Mouse (Mus musculus): ENCODE results near the gene Myof. TPM values are rescaled to one million over a fixed set of nuclear protein-coding genes. Genes with fewer than 3 reads are reported as not detected.

Myof gene
- polyA plus RNA-seq, 1 experiment, result 76.9 TPM

DNA sequence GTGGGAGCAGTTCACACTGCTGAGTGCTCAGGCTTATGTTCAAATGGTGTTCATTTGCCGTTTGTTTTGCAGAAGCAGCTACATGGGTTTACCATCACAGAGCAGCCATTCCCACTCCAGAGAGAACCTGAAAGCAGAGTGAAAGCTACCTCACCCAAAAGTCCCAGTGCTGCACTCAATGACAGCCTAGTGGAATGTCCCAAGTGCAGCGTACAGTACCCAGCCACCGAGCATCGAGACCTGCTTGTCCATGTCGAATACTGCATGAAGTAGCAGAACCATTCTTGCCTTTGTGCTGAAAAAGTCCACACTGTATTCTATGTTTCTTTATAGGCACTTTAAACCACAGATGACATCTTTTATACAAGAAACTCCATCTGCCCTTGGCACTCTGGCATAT is 29.8 kb upstream of the Myof start:
- no peak overlapping the region for H3K4me2 ChIP-seq (ENCODE audit: low read depth)
- H3ac ChIP-seq (ENCODE audit: control insufficient read depth, insufficient read length), result no peak overlapping the region
- H3K79me2 ChIP-seq (ENCODE audit: control insufficient read depth, insufficient read depth), result no peaks in the 10 kb centered on the region
- peaks cover 23% of the 10 kb centered on the region for H3K36me3 ChIP-seq (ENCODE audit: control insufficient read depth, insufficient read depth)
- H3K27me3 ChIP-seq (ENCODE audit: control insufficient read depth, insufficient read depth, insufficient read length), result no peaks in the 10 kb centered on the region
- no peak overlapping the region for H3K4me3 ChIP-seq
- TF ChIP-seq USF1 (IDR thresholded peaks at IDR 0.05; ENCODE audit: low read depth) (no peak), E2F4 (IDR thresholded peaks at IDR 0.05; ENCODE audit: insufficient read depth) (no peak), MAX (IDR thresholded peaks at IDR 0.05; ENCODE audit: low read depth) (no peak), POLR2AphosphoS2 (IDR thresholded peaks at IDR 0.05; ENCODE audit: insufficient read length, low read depth) (no peak), TCF3 (IDR thresholded peaks at IDR 0.05; ENCODE audit: insufficient read length, low read depth) (no peak), POLR2A (IDR thresholded peaks at IDR 0.05; ENCODE audit: insufficient read length, low read depth) (no peak), TCF12 (IDR thresholded peaks at IDR 0.05; ENCODE audit: insufficient read depth, poor library complexity, severe bottlenecking) (no peak)

DNA sequence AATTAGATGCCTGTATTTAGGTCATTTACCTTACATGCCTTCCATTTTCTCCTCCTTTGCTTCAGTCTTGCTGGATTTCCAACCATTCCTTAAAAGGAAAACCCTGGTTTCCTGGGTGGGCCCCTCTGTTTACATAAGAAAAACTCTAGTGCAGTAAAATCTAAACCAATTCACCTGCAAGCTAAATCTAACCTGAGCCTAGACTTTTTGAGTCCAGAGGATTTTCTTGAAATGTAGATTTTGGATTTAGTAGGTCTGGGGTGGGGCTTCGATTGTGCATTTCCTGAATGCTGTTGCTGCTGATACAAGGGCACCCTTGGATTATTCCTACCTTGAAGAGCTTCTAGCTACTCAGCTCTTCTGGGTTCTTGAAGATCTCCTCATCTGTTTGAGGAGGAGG is 20.7 kb upstream of the Myof start:
- no peak overlapping the region for H3K4me2 ChIP-seq (ENCODE audit: low read depth)
- no peaks in the 10 kb centered on the region for H3K27me3 ChIP-seq (ENCODE audit: control insufficient read depth, insufficient read depth, insufficient read length)
- H3K79me2 ChIP-seq (ENCODE audit: control insufficient read depth, insufficient read depth), result no peaks in the 10 kb centered on the region
- no peak overlapping the region for H3ac ChIP-seq (ENCODE audit: control insufficient read depth, insufficient read length)
- no peak overlapping the region for H3K4me3 ChIP-seq
- TF ChIP-seq MYOG (IDR thresholded peaks at IDR 0.05; ENCODE audit: control insufficient read depth in 1 of 3, insufficient read depth in 1 of 3, insufficient read length in 2 of 3, low read depth in 2 of 3), result no peak
- no peak for TF ChIP-seq POLR2A (IDR thresholded peaks at IDR 0.05; ENCODE audit: insufficient read length, low read depth)
- no peak for TF ChIP-seq TCF12 (IDR thresholded peaks at IDR 0.05; ENCODE audit: insufficient read depth, poor library complexity, severe bottlenecking)
- TF ChIP-seq SRF (IDR thresholded peaks at IDR 0.05; ENCODE audit: control insufficient read depth, insufficient read length, low read depth), result no peak
- peaks cover 27% of the 10 kb centered on the region for H3K36me3 ChIP-seq (ENCODE audit: control insufficient read depth, insufficient read depth)

DNA sequence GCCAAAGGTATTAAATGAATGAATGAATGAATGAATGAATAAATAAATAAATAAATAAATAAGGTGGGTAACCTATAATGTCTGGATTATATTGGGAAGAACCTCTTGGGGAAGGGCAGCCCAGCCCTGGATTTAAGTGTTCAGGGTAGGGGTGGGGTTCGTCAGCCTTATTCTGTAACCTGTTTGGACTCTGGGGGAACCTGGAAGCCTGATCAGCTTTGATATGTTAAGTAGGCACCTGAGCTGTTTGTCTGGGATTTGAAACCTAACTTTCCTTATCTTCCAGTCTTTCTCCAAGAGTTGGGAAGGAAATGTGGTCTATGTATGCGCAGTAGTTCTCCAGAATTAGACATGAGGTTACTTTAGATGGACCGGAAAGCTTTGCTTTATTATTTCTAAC is 19.8 kb upstream of the Myof start:
- H3K4me2 ChIP-seq (ENCODE audit: low read depth), result no peak overlapping the region
- no peak overlapping the region for H3K4me3 ChIP-seq
- TF ChIP-seq POLR2AphosphoS2 (IDR thresholded peaks at IDR 0.05; ENCODE audit: insufficient read length, low read depth) (no peak), TCF12 (IDR thresholded peaks at IDR 0.05; ENCODE audit: insufficient read depth, poor library complexity, severe bottlenecking) (no peak), MYOG (IDR thresholded peaks at IDR 0.05; ENCODE audit: control insufficient read depth in 1 of 3, insufficient read depth in 1 of 3, insufficient read length in 2 of 3, low read depth in 2 of 3) (no peak), E2F4 (IDR thresholded peaks at IDR 0.05; ENCODE audit: insufficient read depth) (no peak), TCF3 (IDR thresholded peaks at IDR 0.05; ENCODE audit: insufficient read length, low read depth) (no peak), USF1 (IDR thresholded peaks at IDR 0.05; ENCODE audit: low read depth) (no peak), MYOD1 (IDR thresholded peaks at IDR 0.05; ENCODE audit: control insufficient read depth in 1 of 3, insufficient read length in 2 of 3, low read depth in 2 of 3) (no peak), CEBPB (IDR thresholded peaks at IDR 0.05; ENCODE audit: insufficient read depth, poor library complexity, severe bottlenecking) (no peak)
- no peaks in the 10 kb centered on the region for H3K27me3 ChIP-seq (ENCODE audit: control insufficient read depth, insufficient read depth, insufficient read length)
- no peak overlapping the region for H3ac ChIP-seq (ENCODE audit: control insufficient read depth, insufficient read length)
- peaks cover 30% of the 10 kb centered on the region for H3K36me3 ChIP-seq (ENCODE audit: control insufficient read depth, insufficient read depth)
- no peaks in the 10 kb centered on the region for H3K79me2 ChIP-seq (ENCODE audit: control insufficient read depth, insufficient read depth)

DNA sequence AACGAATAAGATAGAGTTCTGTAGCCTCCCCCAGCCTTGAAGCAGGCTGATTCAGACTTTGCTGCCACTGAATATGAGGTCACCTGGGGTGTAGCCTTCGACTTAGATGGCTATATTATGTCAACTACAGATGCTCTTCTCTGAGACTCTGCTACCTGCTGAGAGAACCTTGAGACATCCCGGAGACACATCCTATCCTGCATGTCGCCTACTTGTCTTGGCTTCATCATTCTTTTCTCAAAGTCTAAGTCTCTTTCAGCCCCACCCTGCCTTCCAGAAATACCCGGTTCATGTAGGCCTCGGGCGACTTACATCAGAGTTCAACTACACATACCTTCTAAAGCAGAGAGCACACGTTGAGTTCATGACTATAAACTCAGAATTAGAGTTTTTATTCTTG is 13.6 kb upstream of the Myof start:
- Histone ChIP-seq H3K36me3 (ENCODE audit: control insufficient read depth, insufficient read depth) (peaks cover 18% of the 10 kb centered on the region), H3K4me2 (ENCODE audit: low read depth) (peak overlapping the region; percentile 77), H3K4me3 (no peak overlapping the region), H3K27me3 (ENCODE audit: control insufficient read depth, insufficient read depth, insufficient read length) (no peaks in the 10 kb centered on the region), H3ac (ENCODE audit: control insufficient read depth, insufficient read length) (no peak overlapping the region), H3K79me2 (ENCODE audit: control insufficient read depth, insufficient read depth) (peaks cover 14% of the 10 kb centered on the region)
- TF ChIP-seq USF1 (IDR thresholded peaks at IDR 0.05; ENCODE audit: low read depth), result no peak
- TF ChIP-seq TCF12 (IDR thresholded peaks at IDR 0.05; ENCODE audit: insufficient read depth, poor library complexity, severe bottlenecking), result no peak
- no peak for TF ChIP-seq CEBPB (IDR thresholded peaks at IDR 0.05; ENCODE audit: insufficient read depth, poor library complexity, severe bottlenecking)
- no peak for TF ChIP-seq MAX (IDR thresholded peaks at IDR 0.05; ENCODE audit: low read depth)
- TF ChIP-seq MYOD1 (IDR thresholded peaks at IDR 0.05; ENCODE audit: control insufficient read depth in 1 of 3, insufficient read length in 2 of 3, low read depth in 2 of 3), result no peak
- TF ChIP-seq TCF3 (IDR thresholded peaks at IDR 0.05; ENCODE audit: insufficient read length, low read depth), result no peak
- no peak for TF ChIP-seq POLR2A (IDR thresholded peaks at IDR 0.05; ENCODE audit: insufficient read length, low read depth)
- no peak for TF ChIP-seq SRF (IDR thresholded peaks at IDR 0.05; ENCODE audit: control insufficient read depth, insufficient read length, low read depth)
- TF ChIP-seq POLR2AphosphoS2 (IDR thresholded peaks at IDR 0.05; ENCODE audit: insufficient read length, low read depth), result no peak
- no peak for TF ChIP-seq REST (IDR thresholded peaks at IDR 0.05; ENCODE audit: insufficient read depth, insufficient read length)
- no peak for TF ChIP-seq MYOG (IDR thresholded peaks at IDR 0.05; ENCODE audit: control insufficient read depth in 1 of 3, insufficient read depth in 1 of 3, insufficient read length in 2 of 3, low read depth in 2 of 3)
- no peak for TF ChIP-seq E2F4 (IDR thresholded peaks at IDR 0.05; ENCODE audit: insufficient read depth)

DNA sequence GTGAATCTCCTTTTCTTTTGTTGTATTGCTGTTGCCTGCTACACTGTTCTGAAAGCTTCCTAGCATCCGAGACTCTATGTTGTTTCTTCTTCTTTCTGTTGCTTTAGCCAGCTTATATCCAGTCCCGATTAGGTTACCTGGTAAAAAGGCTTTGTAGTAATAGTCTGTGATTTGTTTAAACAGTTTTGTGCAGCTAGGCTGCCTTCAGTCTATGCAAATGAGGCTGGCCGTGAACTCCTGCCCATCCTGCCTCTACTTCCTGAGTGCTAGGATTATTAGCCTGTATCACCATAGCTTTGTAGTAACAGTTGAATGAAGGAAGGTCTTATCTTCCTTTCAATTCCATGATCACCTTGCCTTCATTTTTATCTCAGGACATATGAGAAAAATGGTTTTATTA is 12.9 kb upstream of the Myof start:
- Histone ChIP-seq H3K27me3 (ENCODE audit: control insufficient read depth, insufficient read depth, insufficient read length) (no peaks in the 10 kb centered on the region), H3K4me2 (ENCODE audit: low read depth) (peak overlapping the region; percentile 77), H3ac (ENCODE audit: control insufficient read depth, insufficient read length) (no peak overlapping the region), H3K36me3 (ENCODE audit: control insufficient read depth, insufficient read depth) (peaks cover 17% of the 10 kb centered on the region), H3K79me2 (ENCODE audit: control insufficient read depth, insufficient read depth) (peaks cover 14% of the 10 kb centered on the region), H3K4me3 (peak overlapping the region; percentile 66)
- no peak for TF ChIP-seq SRF (IDR thresholded peaks at IDR 0.05; ENCODE audit: control insufficient read depth, insufficient read length, low read depth)
